Mouse (Mus musculus) liver, embryonic 14.5 days (tissue): ENCODE measurements around the gene Pou2f2.

Experiments
- CTCF ChIP-seq: IDR thresholded peaks from 2 replicates; pipeline ENCODE4 v1.5.1; 2016; ENCODE audit warnings: antibody characterized with exemption, low read depth, control low read depth
- EP300 ChIP-seq: IDR thresholded peaks from 2 replicates; pipeline ENCODE4 v1.6.1; 2016; ENCODE audit warnings: antibody characterized with exemption, low read depth

GRCm38 (mm10) chr7:25178787-25179605 is 530 bp downstream of the Pou2f2 start:
- no peak for TF ChIP-seq CTCF
- no peak for TF ChIP-seq EP300
